Mouse (Mus musculus): Measurements from ENCODE around the gene Gm37240. TPM values are rescaled to one million over a fixed set of nuclear protein-coding genes. Genes with fewer than 3 reads are reported as not detected.
A peak's percentile ranks its signal among the peaks of the same experiment; 100 is the strongest.

The Gm37240 gene
- polyA plus RNA-seq, 1 experiment from 2014 or later, result 0.52 TPM

DNA sequence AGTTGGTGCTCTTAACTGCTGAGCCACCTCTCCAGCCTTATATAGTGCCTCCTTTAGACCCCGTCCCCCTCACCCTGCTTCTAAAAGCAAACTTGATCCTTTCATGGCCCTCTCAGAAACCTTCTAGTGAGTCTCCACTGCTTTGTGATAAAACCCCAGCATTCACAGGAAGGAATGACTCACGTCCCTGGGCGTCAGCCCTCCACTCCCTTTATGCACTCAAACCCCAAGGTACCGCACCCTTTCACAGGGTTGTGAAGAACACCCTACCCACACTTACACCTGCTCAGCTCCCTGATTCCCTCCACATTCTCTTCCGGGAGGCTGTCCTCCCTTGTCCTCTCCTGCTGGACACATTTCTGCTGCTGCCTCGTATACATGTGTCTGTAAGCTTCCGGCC lies 1268.3 kb downstream of the Gm37240 start:
- Histone ChIP-seq H3K9ac (no peak overlapping the region), H3K27me3 (replicated peaks) (peaks cover 4% of the 10 kb centered on the region; the same call in 1 of the 2 replicates), H3K27ac (no peak overlapping the region), H3K9me3 (replicated peaks) (no peaks in the 10 kb centered on the region; the same call in 1 of the 2 replicates), H3K4me3 (no peak overlapping the region), H3K4me2 (no peak overlapping the region), H3K4me1 (no peaks in the 10 kb centered on the region), H3K36me3 (no peaks in the 10 kb centered on the region)
- ATAC-seq, result no peak
- WGBS (ENCODE audit: insufficient replicate concordance), result 81% methylated on average over 7 of the region's 7 CpGs

DNA sequence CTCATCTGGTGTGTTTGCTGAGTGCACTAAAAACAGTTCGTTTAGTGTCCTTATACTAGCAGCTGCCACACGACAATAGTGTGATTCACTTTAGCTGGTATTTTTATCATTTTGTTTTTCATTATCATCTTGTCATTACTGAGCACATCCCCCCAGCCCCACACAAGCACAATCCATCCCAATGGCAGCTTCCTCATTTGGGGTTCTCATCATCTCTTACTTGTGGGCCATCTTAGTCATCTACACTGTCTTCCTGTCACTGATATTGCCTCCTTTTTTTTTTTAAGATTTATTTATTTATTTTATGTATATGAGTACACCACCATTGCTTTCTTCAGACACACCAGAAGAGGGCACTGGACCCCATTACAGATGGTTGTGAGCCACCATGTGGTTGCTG lies 1268.7 kb downstream of the Gm37240 start:
- Histone ChIP-seq H3K4me3 (no peak overlapping the region), H3K4me1 (no peaks in the 10 kb centered on the region), H3K27me3 (replicated peaks) (peaks cover 4% of the 10 kb centered on the region; the same call in 1 of the 2 replicates), H3K27ac (no peak overlapping the region), H3K36me3 (no peaks in the 10 kb centered on the region), H3K9me3 (replicated peaks) (no peaks in the 10 kb centered on the region; the same call in 1 of the 2 replicates), H3K4me2 (no peak overlapping the region), H3K9ac (no peak overlapping the region)
- no peak for ATAC-seq
- WGBS (ENCODE audit: insufficient replicate concordance), result 65% methylated on average over 2 of the region's 2 CpGs

DNA sequence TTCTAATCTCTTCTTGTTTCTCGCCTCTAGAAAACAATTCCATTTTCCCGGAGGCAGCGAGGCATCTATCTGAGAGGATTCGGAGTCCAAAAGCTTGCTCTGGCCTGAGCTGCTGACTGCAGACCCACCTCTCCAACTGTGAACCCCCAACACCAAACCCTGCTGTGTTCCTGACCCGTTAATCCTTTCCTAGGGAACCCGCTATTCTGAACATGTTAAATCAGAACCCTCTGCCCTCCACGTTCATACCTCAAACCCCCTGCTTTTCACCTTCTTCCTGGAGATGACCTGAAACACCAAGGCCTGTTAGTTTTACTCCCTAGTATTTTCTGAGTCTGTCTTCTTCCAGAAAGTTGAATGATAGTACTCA lies 1271.5 kb downstream of the Gm37240 start:
- Histone ChIP-seq H3K9me3 (replicated peaks) (no peaks in the 10 kb centered on the region; the same call in 1 of the 2 replicates), H3K4me3 (no peak overlapping the region), H3K9ac (no peak overlapping the region), H3K27me3 (replicated peaks) (peaks cover 4% of the 10 kb centered on the region; the same call in 1 of the 2 replicates), H3K4me1 (no peaks in the 10 kb centered on the region), H3K36me3 (no peaks in the 10 kb centered on the region), H3K4me2 (no peak overlapping the region), H3K27ac (no peak overlapping the region)
- WGBS (ENCODE audit: insufficient replicate concordance), result 43% methylated on average over 7 of the region's 7 CpGs
- ATAC-seq, result no peak

DNA sequence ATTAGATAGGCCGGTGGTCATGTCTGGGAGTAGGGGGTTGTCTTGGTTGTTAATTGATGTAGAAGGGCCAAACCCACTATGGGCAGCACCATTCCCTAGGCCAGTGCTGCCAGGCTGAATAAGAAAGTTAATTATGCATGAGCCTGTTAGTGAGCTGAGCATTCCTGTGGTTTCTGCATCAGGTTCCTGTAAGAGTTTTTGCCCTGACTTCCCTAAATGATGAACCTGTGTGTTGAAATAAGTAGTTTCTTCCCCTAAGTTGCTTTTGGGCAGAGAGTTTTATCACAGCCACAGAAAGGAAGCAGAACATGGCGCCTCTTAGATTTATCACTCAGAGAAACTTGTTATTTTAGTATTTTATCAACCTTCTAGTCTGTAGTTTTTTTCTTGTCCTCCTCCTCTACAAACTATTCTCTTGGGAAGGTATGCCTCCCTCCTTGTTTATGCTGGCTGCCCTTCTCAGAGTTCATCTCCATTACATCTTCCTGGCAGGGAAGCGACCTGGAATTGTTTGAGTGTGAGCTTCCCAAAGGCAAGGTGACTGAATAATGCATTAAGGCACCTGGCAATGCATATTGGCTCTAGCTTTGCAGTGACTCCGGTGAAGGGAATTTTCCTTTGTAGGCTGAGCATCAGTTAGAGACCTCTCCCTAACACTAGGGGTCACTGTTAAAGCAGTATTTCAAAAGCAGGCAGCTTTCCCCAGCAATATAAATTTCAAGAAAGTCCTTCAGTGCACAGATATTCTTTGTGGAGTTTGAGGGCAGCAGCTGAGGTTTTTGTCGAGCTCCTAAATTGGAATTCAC lies 1272.1 kb downstream of the Gm37240 start:
- H3K4me3 ChIP-seq, result no peak overlapping the region

DNA sequence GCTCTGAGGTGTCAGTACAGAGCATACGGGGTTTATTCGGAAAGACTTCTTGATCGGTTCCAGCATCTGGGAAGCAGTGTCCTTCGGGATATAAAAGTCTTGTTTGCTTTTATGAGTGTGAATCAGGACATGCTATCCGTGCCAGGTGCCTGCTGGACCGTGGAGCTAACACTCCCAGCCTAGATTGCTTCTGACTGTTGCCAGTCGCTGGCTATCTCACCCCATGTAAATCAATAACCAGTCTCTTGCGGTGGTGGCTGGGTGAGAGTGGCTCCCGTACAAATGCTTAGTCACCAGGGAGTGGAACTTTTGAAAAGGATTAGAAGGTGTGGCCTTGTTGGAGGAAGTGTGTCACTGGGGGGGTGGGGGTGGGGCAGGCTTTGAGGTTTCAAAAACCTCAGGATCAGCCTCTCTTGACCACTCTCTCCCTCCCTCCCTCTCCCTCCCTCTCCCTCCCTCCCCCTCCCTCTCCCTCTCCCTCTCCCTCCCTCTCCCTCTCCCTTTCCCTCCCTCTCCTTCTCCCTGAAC lies 1277.1 kb downstream of the Gm37240 start:
- ATAC-seq, result no peak

More for the DNA sequence above, 1272.1 kb downstream of the Gm37240 start:
- Histone ChIP-seq H3K27ac (no peak overlapping the region), H3K4me1 (no peaks in the 10 kb centered on the region), H3K4me2 (no peak overlapping the region), H3K27me3 (replicated peaks) (peaks cover 4% of the 10 kb centered on the region; the same call in 1 of the 2 replicates), H3K36me3 (no peaks in the 10 kb centered on the region), H3K9me3 (replicated peaks) (no peaks in the 10 kb centered on the region; the same call in 1 of the 2 replicates), H3K9ac (no peak overlapping the region)
- WGBS (ENCODE audit: insufficient replicate concordance), result 19% methylated on average over 5 of the region's 5 CpGs
- ATAC-seq, result no peak

DNA sequence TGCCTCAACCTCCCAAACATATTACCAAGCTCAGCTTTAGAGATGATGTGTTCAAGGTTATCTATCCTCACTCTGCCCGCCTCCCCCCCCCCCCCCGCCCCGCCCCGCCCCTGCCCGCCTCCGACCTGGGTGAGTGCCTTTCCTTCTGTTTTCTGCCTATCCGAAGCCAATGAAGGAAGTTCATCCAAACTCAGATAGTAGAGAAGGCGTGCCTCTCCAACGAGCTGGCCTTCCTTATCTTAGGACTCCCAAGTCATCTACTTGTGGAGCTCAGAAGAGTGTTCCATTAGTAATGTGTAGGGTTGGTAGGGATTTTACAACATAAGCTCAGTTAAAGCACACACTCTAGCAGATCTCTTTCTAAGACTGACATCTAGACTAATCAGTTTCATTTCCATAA lies 1284.1 kb downstream of the Gm37240 start:
- H3K4me2 ChIP-seq, result peak overlapping the region; percentile 27
- H3K9me3 ChIP-seq (replicated peaks), result no peaks in the 10 kb centered on the region
- no peak overlapping the region for H3K4me3 ChIP-seq
- H3K36me3 ChIP-seq, result no peaks in the 10 kb centered on the region
- H3K27ac ChIP-seq, result no peak overlapping the region
- peaks cover 22% of the 10 kb centered on the region for H3K4me1 ChIP-seq
- peak; percentile 42; the same call in 1 of the 2 replicates for ATAC-seq
- 14% methylated on average over 6 of the region's 9 CpGs for WGBS (ENCODE audit: insufficient replicate concordance)
- no peak overlapping the region for H3K9ac ChIP-seq
- no peaks in the 10 kb centered on the region for H3K27me3 ChIP-seq (replicated peaks)

More for the DNA sequence above, 1277.1 kb downstream of the Gm37240 start:
- Histone ChIP-seq H3K4me1 (no peaks in the 10 kb centered on the region), H3K4me3 (no peak overlapping the region), H3K36me3 (no peaks in the 10 kb centered on the region), H3K9ac (no peak overlapping the region), H3K4me2 (no peak overlapping the region), H3K27me3 (replicated peaks) (peaks cover 4% of the 10 kb centered on the region; the same call in 1 of the 2 replicates), H3K9me3 (replicated peaks) (no peaks in the 10 kb centered on the region), H3K27ac (no peak overlapping the region)
- 68% methylated on average over 9 of the region's 9 CpGs for WGBS (ENCODE audit: insufficient replicate concordance)

DNA sequence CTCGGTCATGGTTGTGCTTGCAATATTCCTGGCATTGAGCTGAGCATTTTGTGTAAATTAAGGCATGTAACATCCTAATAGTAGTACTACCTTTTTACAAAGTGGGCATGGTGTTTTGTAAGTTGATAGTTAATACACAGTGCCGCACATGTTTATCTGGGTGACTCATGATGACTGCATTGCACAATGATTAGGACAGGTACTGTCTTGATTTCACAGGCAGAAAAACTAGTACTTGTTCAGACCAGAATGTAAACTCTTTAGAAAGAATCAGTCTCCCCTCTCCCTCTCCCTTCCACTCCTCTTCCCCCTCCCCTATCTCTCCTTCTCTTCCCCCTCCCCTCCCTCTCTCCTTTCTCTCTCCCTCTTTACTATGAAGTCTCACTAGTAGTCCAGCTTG lies 1284.6 kb downstream of the Gm37240 start:
- H3K36me3 ChIP-seq, result no peaks in the 10 kb centered on the region
- H3K4me1 ChIP-seq, result peaks cover 22% of the 10 kb centered on the region
- H3K4me3 ChIP-seq, result no peak overlapping the region
- H3K9me3 ChIP-seq (replicated peaks), result no peaks in the 10 kb centered on the region
- no peaks in the 10 kb centered on the region for H3K27me3 ChIP-seq (replicated peaks)
- no peak overlapping the region for H3K9ac ChIP-seq
- H3K27ac ChIP-seq, result no peak overlapping the region
- no peak for ATAC-seq
- H3K4me2 ChIP-seq, result peak overlapping the region; percentile 27; the same call in 1 of the 2 replicates
- 73% methylated on average over 2 of the region's 2 CpGs for WGBS (ENCODE audit: insufficient replicate concordance)

DNA sequence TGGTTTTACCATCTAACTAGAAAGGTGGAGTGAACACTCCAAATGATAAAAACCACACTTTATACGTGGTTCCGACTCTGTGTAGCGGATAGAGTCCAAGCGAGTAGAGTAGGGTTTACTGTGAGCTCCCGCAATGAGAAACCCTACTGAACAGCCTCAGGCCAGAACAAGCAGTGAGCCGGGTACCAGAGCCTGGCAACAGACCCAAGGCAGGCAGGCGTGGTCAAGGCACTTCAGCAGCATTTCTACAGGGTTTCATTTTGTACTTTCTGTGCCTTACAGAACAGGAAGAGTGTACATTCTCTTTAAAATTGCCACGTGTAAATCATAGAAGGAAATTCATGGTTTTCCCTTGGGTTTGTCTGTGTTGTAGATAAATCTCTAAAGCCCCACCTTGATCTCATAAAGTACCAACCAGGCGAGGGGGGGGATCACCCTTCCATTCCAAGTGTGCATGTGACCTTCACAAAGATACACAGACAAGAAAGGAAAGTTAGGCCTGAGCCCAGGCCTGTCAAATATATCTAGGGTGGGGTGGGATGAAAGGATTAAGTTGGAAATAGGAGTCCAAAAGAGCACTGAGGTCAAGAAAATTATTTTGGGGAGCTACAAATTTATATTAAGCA lies 1285.3 kb downstream of the Gm37240 start:
- no peaks in the 10 kb centered on the region for H3K9me3 ChIP-seq (replicated peaks)
- no peaks in the 10 kb centered on the region for H3K36me3 ChIP-seq
- no peak overlapping the region for H3K4me2 ChIP-seq
- 0 out of 2 replicates have a peak, but pooled peaks cover 6% of the 10 kb centered on the region for H3K27me3 ChIP-seq (replicated peaks)
- no peak overlapping the region for H3K27ac ChIP-seq
- H3K4me3 ChIP-seq, result no peak overlapping the region
- H3K9ac ChIP-seq, result no peak overlapping the region
- ATAC-seq, result no peak
- WGBS (ENCODE audit: insufficient replicate concordance), result 63% methylated on average over 9 of the region's 9 CpGs
- H3K4me1 ChIP-seq, result peaks cover 22% of the 10 kb centered on the region

DNA sequence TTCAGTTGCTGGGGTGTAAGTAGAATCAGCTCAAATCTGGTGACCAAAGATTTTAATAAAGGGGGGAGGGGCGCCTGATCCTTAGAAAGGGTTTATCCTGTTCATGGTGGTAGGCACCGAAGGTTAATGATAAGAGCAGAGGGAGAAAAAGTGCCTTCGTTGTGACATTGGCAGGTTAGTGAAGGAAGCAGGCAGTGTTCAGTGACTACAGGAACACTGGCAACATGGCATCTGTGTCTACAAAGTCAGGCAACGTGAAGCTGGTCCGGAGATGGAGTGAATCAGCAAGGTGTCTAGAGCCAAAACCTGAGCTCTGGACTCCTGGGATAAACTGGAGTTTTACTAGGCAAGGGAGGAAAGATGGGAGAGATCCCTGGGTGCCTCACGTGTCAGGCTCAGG lies 1288.6 kb downstream of the Gm37240 start:
- H3K4me3 ChIP-seq, result no peak overlapping the region
- WGBS (ENCODE audit: insufficient replicate concordance), result 56% methylated on average over 6 of the region's 6 CpGs
- no peak overlapping the region for H3K27ac ChIP-seq
- no peaks in the 10 kb centered on the region for H3K36me3 ChIP-seq
- H3K9ac ChIP-seq, result no peak overlapping the region
- H3K9me3 ChIP-seq (replicated peaks), result no peaks in the 10 kb centered on the region
- peaks cover 30% of the 10 kb centered on the region for H3K27me3 ChIP-seq (replicated peaks)
- H3K4me2 ChIP-seq, result no peak overlapping the region
- peaks cover 30% of the 10 kb centered on the region for H3K4me1 ChIP-seq
- ATAC-seq, result no peak

DNA sequence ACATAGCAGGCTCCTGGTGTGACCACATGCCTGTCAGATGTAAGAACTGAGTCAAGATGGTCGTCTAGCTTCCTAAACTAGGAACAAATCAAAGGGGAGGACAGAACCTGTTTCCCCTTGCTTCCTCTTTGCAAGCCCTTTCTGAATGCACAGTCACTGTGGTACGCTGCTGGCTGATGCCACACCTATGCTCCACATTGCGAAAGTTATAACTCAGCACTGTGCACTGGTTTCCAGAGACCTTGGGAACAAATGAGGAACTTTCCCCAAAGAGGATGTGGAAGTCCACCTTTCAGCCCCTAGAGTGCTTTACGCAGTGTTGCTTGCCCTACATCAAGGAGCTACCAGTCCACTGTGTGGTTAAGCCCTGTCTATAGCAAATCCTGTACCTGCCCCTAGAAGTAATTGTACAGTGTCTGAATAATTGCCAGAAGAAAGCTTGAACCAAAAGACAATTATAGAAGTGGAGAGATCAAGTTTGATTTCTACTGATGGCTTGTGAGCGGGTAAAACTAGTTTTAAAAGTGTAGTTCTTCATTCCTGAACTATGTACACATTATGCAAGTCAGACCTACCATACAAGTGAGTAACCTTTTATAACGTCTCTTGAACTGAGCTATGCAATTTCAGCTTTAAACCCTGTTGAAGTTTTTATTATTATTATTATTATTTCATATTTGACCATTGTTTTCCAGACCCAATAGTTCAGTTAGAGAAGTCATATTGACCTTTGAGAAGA lies 1289.2 kb downstream of the Gm37240 start:
- Histone ChIP-seq H3K4me2 (no peak overlapping the region), H3K27me3 (replicated peaks) (peaks cover 36% of the 10 kb centered on the region), H3K9me3 (replicated peaks) (no peaks in the 10 kb centered on the region), H3K4me1 (peaks cover 25% of the 10 kb centered on the region), H3K36me3 (no peaks in the 10 kb centered on the region), H3K9ac (no peak overlapping the region), H3K27ac (no peak overlapping the region), H3K4me3 (no peak overlapping the region)
- ATAC-seq, result no peak
- 43% methylated on average over 6 of the region's 6 CpGs for WGBS (ENCODE audit: insufficient replicate concordance)

DNA sequence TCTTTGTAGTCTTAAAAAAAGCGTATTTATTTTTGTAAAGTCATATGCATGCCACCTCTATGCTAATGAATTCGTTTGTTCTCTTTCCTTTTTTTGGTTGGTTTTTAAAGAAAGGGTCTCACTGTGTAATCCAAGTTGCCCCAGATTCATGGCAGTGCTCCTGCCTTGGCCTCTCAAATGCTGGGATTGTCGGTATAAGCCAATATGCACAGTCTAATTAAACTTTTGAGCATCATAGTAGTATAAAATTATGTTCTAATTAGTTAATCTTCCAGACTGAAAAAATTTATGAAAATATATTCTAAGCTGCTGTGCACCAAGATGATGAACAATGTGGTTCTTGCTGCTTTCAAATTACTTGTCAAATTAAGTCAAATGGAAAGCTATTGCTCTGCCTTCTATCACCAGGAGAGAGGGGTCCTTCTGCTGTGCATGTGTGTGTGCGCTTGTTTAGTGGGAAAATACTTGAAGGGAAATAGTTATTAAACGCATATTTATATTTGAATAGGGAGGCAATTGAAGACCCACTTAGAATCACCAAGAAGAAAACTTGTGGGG lies 1291.6 kb downstream of the Gm37240 start:
- ATAC-seq, result no peak
- WGBS (ENCODE audit: insufficient replicate concordance), result 30% methylated on average over 5 of the region's 5 CpGs
- Histone ChIP-seq H3K4me1 (peaks cover 14% of the 10 kb centered on the region), H3K9me3 (replicated peaks) (no peaks in the 10 kb centered on the region), H3K27ac (no peak overlapping the region), H3K4me3 (peak overlapping the region; percentile 49; the same call in 1 of the 2 replicates), H3K9ac (no peak overlapping the region), H3K36me3 (no peaks in the 10 kb centered on the region), H3K27me3 (replicated peaks) (peaks cover 51% of the 10 kb centered on the region), H3K4me2 (peak overlapping the region; percentile 65)
